Mouse (Mus musculus): ENCODE measurements around the gene Robo3.

DNA sequence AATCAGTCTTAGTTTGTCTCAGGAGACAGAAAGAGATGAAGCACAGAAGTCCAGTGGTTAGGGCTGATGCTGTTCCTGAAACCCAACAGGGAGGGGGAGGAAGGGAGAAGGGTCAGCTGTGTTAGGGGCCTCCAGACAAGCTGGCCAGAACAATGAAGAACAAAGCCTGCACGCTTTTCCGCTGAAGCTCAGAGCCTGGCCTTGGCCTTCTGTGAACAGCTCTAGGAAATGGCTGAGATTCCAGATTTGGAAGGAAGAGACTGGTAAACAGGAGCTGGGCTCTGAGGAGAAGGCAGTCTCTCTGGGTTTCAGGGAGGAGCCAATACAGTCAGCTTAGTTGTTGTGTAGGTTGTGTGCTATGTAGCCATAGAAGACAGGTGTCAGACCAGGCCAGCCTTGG lies 32.5 kb downstream of the Robo3 start:
- TF ChIP-seq CTCF (IDR thresholded peaks at IDR 0.05; ENCODE audit: low read depth): no peak
- peak; percentile 47; the same call in 1 of the 2 replicates for TF ChIP-seq EP300 (IDR thresholded peaks at IDR 0.05; ENCODE audit: low read depth)

Data from heart, postnatal 0 days (tissue).